Mouse (Mus musculus) midbrain, embryonic 15.5 days (tissue): Measurements from ENCODE around the gene Rtn2. TPM values are rescaled to one million over a fixed set of nuclear protein-coding genes. Genes with fewer than 3 reads are reported as not detected.

ENCODE experiments used
- ATAC-seq: fragments of 200-750 bp; cut with Nextera tagmentation; replicated peaks from 2 replicates; pipeline ENCODE4 v1.8.0; 2017; ENCODE audit warnings: moderate TSS enrichment
- H3K27ac ChIP-seq: fragments of 300-500 bp; sonication (generic); 2 replicates; pipeline ENCODE4 v1.5.1; 2015; ENCODE audit warnings: mild to moderate bottlenecking, inconsistent platforms
- H3K27me3 ChIP-seq: fragments of 300-500 bp; sonication (generic); replicated peaks from 2 replicates; pipeline ENCODE4 v1.6.1; 2015; ENCODE audit warnings: inconsistent platforms
- H3K36me3 ChIP-seq: fragments of 300-500 bp; sonication (generic); replicated peaks from 2 replicates; pipeline ENCODE4 v1.6.1; 2015; ENCODE audit warnings: inconsistent platforms
- H3K4me1 ChIP-seq: fragments of 300-500 bp; sonication (generic); 2 replicates; pipeline ENCODE4 v1.6.1; 2015; ENCODE audit warnings: inconsistent platforms
- H3K4me2 ChIP-seq: fragments of 300-500 bp; sonication (generic); 2 replicates; pipeline ENCODE4 v1.6.1; 2015; ENCODE audit warnings: inconsistent platforms, mild to moderate bottlenecking, moderate library complexity
- H3K4me3 ChIP-seq: fragments of 300-500 bp; sonication (generic); 2 replicates; pipeline ENCODE4 v1.5.1; 2015; ENCODE audit warnings: mild to moderate bottlenecking, inconsistent platforms
- H3K9ac ChIP-seq: fragments of 300-500 bp; sonication (generic); 2 replicates; pipeline ENCODE4 v1.6.1; 2015; ENCODE audit warnings: mild to moderate bottlenecking, inconsistent platforms
- H3K9me3 ChIP-seq: fragments of 300-500 bp; sonication (generic); 2 replicates; pipeline ENCODE4 v1.6.1; 2016; ENCODE audit warnings: inconsistent platforms
- WGBS: fragments of 180-500 bp; shearing (Covaris S2); methylation state at CpG from one replicate; pipeline ENCODE4 v1.1.7; 2015; ENCODE audit warnings: mixed read lengths; 5-methylcytosine and 5-hydroxymethylcytosine counted together
- polyA plus RNA-seq: library from polyadenylated mRNA; unstranded; fragments of >200 nt; fragmentation: Nextera tagmentation; extraction: Ambion mirVana; gene quantifications from 2 replicates; pipeline ENCODE4 v1.2.1, GENCODE M21; 2015

The Rtn2 gene
- polyA plus RNA-seq, 1 experiment from 2014 or later: 112 TPM

- Histone ChIP-seq H3K27ac (peak overlapping the region; percentile 50; the same call in 1 of the 2 replicates), H3K9ac (peak overlapping the region; percentile 7; the same call in 1 of the 2 replicates), H3K36me3 (no peaks in the 10 kb centered on the region), H3K4me2 (peak overlapping the region; percentile 67), H3K4me1 (peaks cover 16% of the 10 kb centered on the region), H3K27me3 (no peaks in the 10 kb centered on the region), H3K4me3 (peak overlapping the region; percentile 37), H3K9me3 (no peaks in the 10 kb centered on the region)
- under 1% methylated on average over 22 of the region's 22 CpGs for WGBS
- peak; percentile 43; the same call in 1 of the 2 replicates for ATAC-seq
These were observed 44.7 kb downstream of the Rtn2 start for GRCm38 (mm10) chr7:19327128-19327527.

GRCm38 (mm10) chr7:19327782-19328181 is 45.4 kb downstream of the Rtn2 start:
- Histone ChIP-seq H3K4me2 (peak overlapping the region; percentile 67; the same call in 1 of the 2 replicates), H3K36me3 (no peaks in the 10 kb centered on the region), H3K4me3 (no peak overlapping the region), H3K9ac (no peak overlapping the region), H3K4me1 (peaks cover 21% of the 10 kb centered on the region), H3K27me3 (no peaks in the 10 kb centered on the region), H3K27ac (no peak overlapping the region), H3K9me3 (no peaks in the 10 kb centered on the region)
- no peak for ATAC-seq
- 83% methylated on average over 5 of the region's 5 CpGs for WGBS

DNA sequence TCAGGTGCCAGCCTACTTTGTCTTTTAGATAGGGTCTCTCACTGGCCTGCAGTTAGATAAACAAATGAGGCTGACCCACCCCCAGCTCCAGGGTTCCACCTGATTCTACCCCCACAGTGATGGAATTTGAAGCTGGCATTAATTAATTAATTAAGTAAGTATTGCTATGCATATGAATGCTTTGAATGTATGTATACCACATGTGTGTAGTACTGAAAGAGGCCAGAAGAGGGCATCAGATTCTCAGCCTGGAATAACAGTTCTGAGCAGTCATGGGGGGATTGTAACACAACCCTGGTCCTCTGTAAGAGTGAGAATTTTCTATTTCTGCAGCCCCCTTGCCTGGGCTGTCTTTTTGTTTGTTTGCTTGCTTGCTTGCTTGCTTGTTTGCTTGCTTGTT is 46.0 kb downstream of the Rtn2 start:
- Histone ChIP-seq H3K9me3 (no peaks in the 10 kb centered on the region), H3K4me3 (no peak overlapping the region), H3K9ac (no peak overlapping the region), H3K4me2 (no peak overlapping the region), H3K27ac (no peak overlapping the region), H3K27me3 (no peaks in the 10 kb centered on the region), H3K4me1 (peaks cover 23% of the 10 kb centered on the region), H3K36me3 (no peaks in the 10 kb centered on the region)
- ATAC-seq: no peak

GRCm38 (mm10) chr7:19331910-19332309 is 49.5 kb downstream of the Rtn2 start:
- Histone ChIP-seq H3K4me3 (no peak overlapping the region), H3K27ac (no peak overlapping the region), H3K9me3 (no peaks in the 10 kb centered on the region), H3K27me3 (no peaks in the 10 kb centered on the region), H3K36me3 (no peaks in the 10 kb centered on the region), H3K9ac (no peak overlapping the region), H3K4me2 (peak overlapping the region; percentile 94), H3K4me1 (peaks cover 18% of the 10 kb centered on the region)
- WGBS: 60% methylated on average over 2 of the region's 2 CpGs
- ATAC-seq: no peak

DNA sequence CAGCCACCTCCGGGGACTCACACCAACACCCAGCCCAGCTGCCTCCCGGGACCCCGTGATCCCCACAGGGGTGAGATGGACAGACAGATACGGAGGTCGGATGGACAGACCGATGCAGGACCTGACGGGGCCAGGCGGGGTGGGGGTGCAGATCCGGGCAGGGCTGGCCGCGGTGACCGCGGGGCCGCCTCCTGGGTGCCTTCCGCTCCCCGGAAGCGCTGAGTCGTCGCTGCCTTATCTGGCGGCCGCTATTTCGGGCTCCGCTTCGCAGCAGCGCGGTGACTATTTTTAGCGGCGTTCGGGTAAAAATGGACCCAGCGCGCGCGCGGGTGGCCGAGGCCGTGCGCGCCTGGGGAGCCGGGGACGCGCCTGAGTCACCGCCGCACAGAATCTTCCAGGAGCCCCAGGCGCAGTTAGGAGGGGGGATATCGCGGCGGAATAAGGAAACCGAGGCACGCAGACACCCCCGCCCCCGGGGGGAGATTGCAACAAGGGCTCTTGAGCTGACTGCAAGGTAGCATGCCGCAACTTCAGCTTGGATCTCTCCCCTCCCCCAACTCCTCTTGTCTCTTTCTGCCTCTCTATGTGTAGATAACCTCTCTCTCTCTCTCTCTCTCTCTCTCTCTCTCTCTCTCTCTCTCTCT is 50.4 kb downstream of the Rtn2 start:
- WGBS: under 1% methylated on average over 52 of the region's 52 CpGs
- H3K27me3 ChIP-seq: no peaks in the 10 kb centered on the region
- peak overlapping the region; percentile 87 for H3K27ac ChIP-seq
- H3K9me3 ChIP-seq: no peaks in the 10 kb centered on the region
- ATAC-seq: peak; percentile 61
- H3K4me3 ChIP-seq: peak overlapping the region; percentile 88
- peak overlapping the region; percentile 94 for H3K9ac ChIP-seq
- H3K4me1 ChIP-seq: peaks cover 11% of the 10 kb centered on the region
- peak overlapping the region; percentile 94 for H3K4me2 ChIP-seq
- no peaks in the 10 kb centered on the region for H3K36me3 ChIP-seq

GRCm38 (mm10) chr7:19335583-19335982 is 53.2 kb downstream of the Rtn2 start:
- H3K27ac ChIP-seq: no peak overlapping the region
- no peak overlapping the region for H3K4me3 ChIP-seq
- no peak for ATAC-seq
- WGBS: 34% methylated on average over 3 of the region's 3 CpGs
- no peaks in the 10 kb centered on the region for H3K27me3 ChIP-seq
- H3K9ac ChIP-seq: no peak overlapping the region
- H3K4me2 ChIP-seq: no peak overlapping the region
- no peaks in the 10 kb centered on the region for H3K9me3 ChIP-seq
- H3K4me1 ChIP-seq: peaks cover 11% of the 10 kb centered on the region
- no peaks in the 10 kb centered on the region for H3K36me3 ChIP-seq

- Histone ChIP-seq H3K27ac (no peak overlapping the region), H3K9me3 (no peaks in the 10 kb centered on the region), H3K27me3 (peaks cover 11% of the 10 kb centered on the region), H3K4me2 (no peak overlapping the region), H3K36me3 (no peaks in the 10 kb centered on the region), H3K4me3 (no peak overlapping the region), H3K9ac (no peak overlapping the region), H3K4me1 (peaks cover 20% of the 10 kb centered on the region)
- no peak for ATAC-seq
- 64% methylated on average over 10 of the region's 10 CpGs for WGBS
These were observed 54.7 kb downstream of the Rtn2 start for GRCm38 (mm10) chr7:19337122-19337521.

- WGBS: 69% methylated on average over 2 of the region's 2 CpGs
- Histone ChIP-seq H3K4me1 (peaks cover 20% of the 10 kb centered on the region), H3K9me3 (no peaks in the 10 kb centered on the region), H3K9ac (no peak overlapping the region), H3K4me2 (no peak overlapping the region), H3K27ac (no peak overlapping the region), H3K36me3 (no peaks in the 10 kb centered on the region), H3K27me3 (peaks cover 13% of the 10 kb centered on the region), H3K4me3 (no peak overlapping the region)
- ATAC-seq: no peak
These were observed 55.6 kb downstream of the Rtn2 start for GRCm38 (mm10) chr7:19338060-19338459.

DNA sequence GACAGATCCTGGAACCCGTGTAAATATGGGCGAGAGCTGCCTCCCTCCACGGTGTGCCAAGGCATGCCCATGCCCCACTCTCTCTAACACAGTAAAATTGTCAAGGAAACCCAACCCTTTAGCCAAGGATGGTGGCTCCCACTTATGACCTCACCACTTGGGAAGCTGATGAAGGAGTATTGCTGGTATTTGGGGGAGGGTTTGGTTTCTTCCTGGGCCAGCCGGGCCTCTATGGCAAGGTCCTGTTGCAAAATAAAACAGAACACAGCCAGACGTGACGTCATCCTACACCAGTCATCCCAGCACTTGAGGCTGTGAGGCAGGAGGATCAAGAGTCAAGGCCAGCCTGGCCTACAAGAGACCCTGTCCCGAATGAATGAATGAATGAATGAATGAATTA is 56.2 kb downstream of the Rtn2 start:
- Histone ChIP-seq H3K36me3 (no peaks in the 10 kb centered on the region), H3K4me1 (peaks cover 19% of the 10 kb centered on the region), H3K4me3 (no peak overlapping the region), H3K9ac (no peak overlapping the region), H3K27ac (no peak overlapping the region), H3K9me3 (no peaks in the 10 kb centered on the region), H3K27me3 (peaks cover 13% of the 10 kb centered on the region), H3K4me2 (no peak overlapping the region)
- no peak for ATAC-seq
- WGBS: 76% methylated on average over 7 of the region's 7 CpGs

GRCm38 (mm10) chr7:19341250-19341649 is 58.8 kb downstream of the Rtn2 start:
- Histone ChIP-seq H3K4me1 (peaks cover 38% of the 10 kb centered on the region), H3K9ac (no peak overlapping the region), H3K4me2 (peak overlapping the region; percentile 96), H3K4me3 (peak overlapping the region; percentile 47; the same call in 1 of the 2 replicates), H3K27me3 (peaks cover 13% of the 10 kb centered on the region), H3K36me3 (no peaks in the 10 kb centered on the region), H3K9me3 (no peaks in the 10 kb centered on the region), H3K27ac (no peak overlapping the region)
- WGBS: 20% methylated on average over 10 of the region's 10 CpGs
- ATAC-seq: no peak

DNA sequence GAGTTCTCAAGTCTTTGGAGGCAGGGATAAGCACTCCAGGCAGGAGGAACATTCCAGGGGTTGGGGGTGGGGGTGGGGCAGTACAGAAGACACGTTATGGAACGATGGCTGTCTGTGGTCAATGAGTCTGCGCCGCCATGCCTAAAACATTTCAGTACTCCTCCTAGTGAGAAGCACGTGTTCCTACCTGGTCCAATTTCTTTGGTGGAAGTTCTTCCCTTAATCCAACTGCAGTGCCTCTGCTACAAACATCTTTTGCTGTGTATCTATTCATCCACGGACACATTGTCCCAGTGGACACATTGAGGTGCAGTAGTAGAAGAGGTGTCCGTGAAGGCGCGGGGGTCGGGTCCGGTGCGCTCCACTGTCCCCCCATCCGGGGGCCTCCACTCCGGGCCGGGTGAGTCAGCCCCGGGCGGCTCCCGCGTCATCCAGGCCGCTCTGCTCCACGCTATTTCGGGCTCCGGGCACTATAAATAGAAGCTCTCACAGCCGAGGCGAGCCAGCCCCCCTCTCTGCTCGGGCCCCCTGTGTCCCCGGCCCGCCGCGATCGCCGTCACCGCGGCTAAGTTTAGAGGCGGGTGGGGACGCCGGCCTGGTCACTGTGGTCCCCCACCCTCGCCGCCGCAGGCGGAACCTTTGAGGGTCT is 59.5 kb downstream of the Rtn2 start:
- H3K9ac ChIP-seq: peak overlapping the region; percentile 43
- H3K4me3 ChIP-seq: peak overlapping the region; percentile 47
- peaks cover 41% of the 10 kb centered on the region for H3K4me1 ChIP-seq
- H3K4me2 ChIP-seq: peak overlapping the region; percentile 96
- under 1% methylated on average over 41 of the region's 41 CpGs for WGBS
- ATAC-seq: no peak
- H3K36me3 ChIP-seq: no peaks in the 10 kb centered on the region
- no peak overlapping the region for H3K27ac ChIP-seq
- no peaks in the 10 kb centered on the region for H3K9me3 ChIP-seq
- peaks cover 13% of the 10 kb centered on the region for H3K27me3 ChIP-seq

DNA sequence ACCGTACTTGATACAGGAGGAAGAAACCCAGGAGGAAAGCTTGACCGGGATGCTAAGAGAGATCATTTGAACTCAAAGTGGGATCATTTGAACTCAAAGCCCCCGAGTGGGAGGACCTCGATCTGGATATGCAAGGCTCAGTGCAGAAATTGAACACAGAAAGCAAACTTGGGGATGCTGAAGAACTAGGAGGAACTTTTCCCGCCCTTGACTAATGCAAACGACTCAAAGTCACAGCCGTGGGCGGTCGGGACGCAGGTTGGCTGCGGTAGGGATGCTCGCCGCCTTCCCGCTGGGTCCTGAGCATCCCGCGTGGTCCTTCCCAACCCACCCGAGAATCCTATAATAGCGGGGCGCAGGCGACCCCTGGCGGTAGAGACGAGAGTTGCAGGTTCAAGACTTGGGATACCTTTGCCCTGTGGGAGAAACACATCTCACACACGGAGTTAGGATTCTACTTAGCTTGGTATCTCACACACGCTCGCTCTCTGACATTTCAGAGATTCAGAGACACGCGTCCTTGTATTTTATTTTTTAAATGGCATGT is 60.1 kb downstream of the Rtn2 start:
- Histone ChIP-seq H3K4me1 (peaks cover 41% of the 10 kb centered on the region), H3K27me3 (peaks cover 13% of the 10 kb centered on the region), H3K36me3 (no peaks in the 10 kb centered on the region), H3K4me3 (peak overlapping the region; percentile 47), H3K27ac (no peak overlapping the region), H3K4me2 (peak overlapping the region; percentile 96), H3K9me3 (no peaks in the 10 kb centered on the region), H3K9ac (peak overlapping the region; percentile 43)
- 0% methylated on average over 27 of the region's 27 CpGs for WGBS
- peak; percentile 12; the same call in 1 of the 2 replicates for ATAC-seq
